Mouse (Mus musculus) limb, embryonic 15.5 days (tissue): Measurements from ENCODE around the gene St3gal5. TPM values are rescaled to one million over a fixed set of nuclear protein-coding genes. Genes with fewer than 3 reads are reported as not detected.

Experiments
- ATAC-seq: fragments of 200-750 bp; cut with Nextera tagmentation; 2 replicates; pipeline ENCODE4 v1.8.0; 2017; ENCODE audit warnings: low read depth, moderate TSS enrichment; ENCODE audit not compliant: insufficient number of reproducible peaks, low FRiP score, low TSS enrichment
- H3K27ac ChIP-seq: fragments of 300-500 bp; sonication (generic); 2 replicates; pipeline ENCODE4 v1.5.1; 2015; ENCODE audit warnings: moderate library complexity, mild to moderate bottlenecking, inconsistent platforms
- H3K27me3 ChIP-seq: fragments of 300-500 bp; sonication (generic); 2 replicates; pipeline ENCODE4 v1.6.1; 2015; ENCODE audit warnings: inconsistent platforms
- H3K36me3 ChIP-seq: fragments of 300-500 bp; sonication (generic); 2 replicates; pipeline ENCODE4 v1.6.1; 2015; ENCODE audit warnings: inconsistent platforms
- H3K4me1 ChIP-seq: fragments of 300-500 bp; sonication (generic); 2 replicates; pipeline ENCODE4 v1.6.1; 2015; ENCODE audit warnings: inconsistent platforms
- H3K4me2 ChIP-seq: fragments of 300-500 bp; sonication (generic); 2 replicates; pipeline ENCODE4 v1.6.1; 2015; ENCODE audit warnings: mild to moderate bottlenecking, inconsistent platforms
- H3K4me3 ChIP-seq: fragments of 300-500 bp; sonication (generic); 2 replicates; pipeline ENCODE4 v1.5.1; 2015; ENCODE audit warnings: mild to moderate bottlenecking, inconsistent platforms
- H3K9ac ChIP-seq: fragments of 300-500 bp; sonication (generic); 2 replicates; pipeline ENCODE4 v1.6.1; 2015; ENCODE audit warnings: inconsistent platforms
- H3K9me3 ChIP-seq: fragments of 300-500 bp; sonication (generic); 2 replicates; pipeline ENCODE4 v1.6.1; 2016; ENCODE audit warnings: inconsistent platforms
- WGBS: fragments of 180-500 bp; shearing (Covaris S2); methylation state at CpG from one replicate; pipeline ENCODE4 v1.1.7; 2015; 5-methylcytosine and 5-hydroxymethylcytosine counted together
- polyA plus RNA-seq: library from polyadenylated mRNA; unstranded; fragments of >200 nt; fragmentation: Nextera tagmentation; extraction: Ambion mirVana; gene quantifications from 2 replicates; pipeline ENCODE4 v1.2.1, GENCODE M21; 2015

St3gal5 gene
- polyA plus RNA-seq, 1 experiment from 2014 or later, result 31.0 TPM

- Histone ChIP-seq H3K4me1 (no peaks in the 10 kb centered on the region), H3K9me3 (no peaks in the 10 kb centered on the region), H3K27ac (no peak overlapping the region), H3K4me2 (no peak overlapping the region), H3K9ac (no peak overlapping the region), H3K27me3 (no peaks in the 10 kb centered on the region), H3K4me3 (no peak overlapping the region), H3K36me3 (no peaks in the 10 kb centered on the region)
- 80% methylated on average over 5 of the region's 5 CpGs for WGBS
- ATAC-seq, result no peak
Measured at GRCm38 (mm10) chr6:72176004-72176403, 78.6 kb downstream of the St3gal5 start.

- no peak for ATAC-seq
- no peak overlapping the region for H3K4me2 ChIP-seq
- no peaks in the 10 kb centered on the region for H3K27me3 ChIP-seq
- no peaks in the 10 kb centered on the region for H3K36me3 ChIP-seq
- no peak overlapping the region for H3K9ac ChIP-seq
- no peak overlapping the region for H3K4me3 ChIP-seq
- no peaks in the 10 kb centered on the region for H3K9me3 ChIP-seq
- H3K27ac ChIP-seq, result no peak overlapping the region
- no peaks in the 10 kb centered on the region for H3K4me1 ChIP-seq
- 74% methylated on average over 3 of the region's 3 CpGs for WGBS
Measured at GRCm38 (mm10) chr6:72177417-72177816, 80.0 kb downstream of the St3gal5 start.

- no peak overlapping the region for H3K4me2 ChIP-seq
- H3K9me3 ChIP-seq, result no peaks in the 10 kb centered on the region
- H3K9ac ChIP-seq, result no peak overlapping the region
- no peaks in the 10 kb centered on the region for H3K27me3 ChIP-seq
- WGBS, result 88% methylated on average over 3 of the region's 3 CpGs
- no peak overlapping the region for H3K27ac ChIP-seq
- H3K36me3 ChIP-seq, result no peaks in the 10 kb centered on the region
- H3K4me1 ChIP-seq, result no peaks in the 10 kb centered on the region
- H3K4me3 ChIP-seq, result no peak overlapping the region
- ATAC-seq, result no peak
Measured at GRCm38 (mm10) chr6:72179006-72179405, 81.6 kb downstream of the St3gal5 start.

GRCm38 (mm10) chr6:72179562-72180502 is 82.4 kb downstream of the St3gal5 start:
- Histone ChIP-seq H3K9ac (no peak overlapping the region), H3K36me3 (no peaks in the 10 kb centered on the region), H3K9me3 (no peaks in the 10 kb centered on the region), H3K27ac (no peak overlapping the region), H3K4me2 (no peak overlapping the region), H3K27me3 (no peaks in the 10 kb centered on the region), H3K4me3 (no peak overlapping the region), H3K4me1 (no peaks in the 10 kb centered on the region)
- ATAC-seq, result no peak
- 80% methylated on average over 12 of the region's 12 CpGs for WGBS

GRCm38 (mm10) chr6:72184576-72184975 is 87.2 kb downstream of the St3gal5 start:
- Histone ChIP-seq H3K9ac (no peak overlapping the region), H3K9me3 (no peaks in the 10 kb centered on the region), H3K4me2 (no peak overlapping the region), H3K36me3 (no peaks in the 10 kb centered on the region), H3K27ac (no peak overlapping the region), H3K27me3 (no peaks in the 10 kb centered on the region), H3K4me3 (no peak overlapping the region), H3K4me1 (peaks cover 29% of the 10 kb centered on the region)
- WGBS, result 86% methylated on average over 5 of the region's 5 CpGs
- ATAC-seq, result no peak

- Histone ChIP-seq H3K9me3 (no peaks in the 10 kb centered on the region), H3K9ac (no peak overlapping the region), H3K4me3 (no peak overlapping the region), H3K4me2 (no peak overlapping the region), H3K4me1 (peaks cover 43% of the 10 kb centered on the region), H3K36me3 (no peaks in the 10 kb centered on the region), H3K27ac (no peak overlapping the region), H3K27me3 (no peaks in the 10 kb centered on the region)
- 3% methylated on average over 6 of the region's 6 CpGs for WGBS
- no peak for ATAC-seq
Measured at GRCm38 (mm10) chr6:72185893-72186490, 88.6 kb downstream of the St3gal5 start.

- 67% methylated on average over 6 of the region's 6 CpGs for WGBS
- H3K9ac ChIP-seq, result no peak overlapping the region
- no peak overlapping the region for H3K27ac ChIP-seq
- no peak for ATAC-seq
- H3K36me3 ChIP-seq, result no peaks in the 10 kb centered on the region
- H3K27me3 ChIP-seq, result no peaks in the 10 kb centered on the region
- peaks cover 45% of the 10 kb centered on the region for H3K4me1 ChIP-seq
- H3K9me3 ChIP-seq, result no peaks in the 10 kb centered on the region
- no peak overlapping the region for H3K4me2 ChIP-seq
- no peak overlapping the region for H3K4me3 ChIP-seq
Measured at GRCm38 (mm10) chr6:72186809-72187208, 89.4 kb downstream of the St3gal5 start.

GRCm38 (mm10) chr6:72189061-72189863 is 91.9 kb downstream of the St3gal5 start:
- WGBS, result 3% methylated on average over 29 of the region's 29 CpGs
- no peak overlapping the region for H3K9ac ChIP-seq

GRCm38 (mm10) chr6:72190120-72190519 is 92.7 kb downstream of the St3gal5 start:
- WGBS, result 23% methylated on average over 6 of the region's 6 CpGs
- ATAC-seq, result no peak
- no peak overlapping the region for H3K27ac ChIP-seq
- peaks cover 45% of the 10 kb centered on the region for H3K4me1 ChIP-seq
- no peak overlapping the region for H3K4me3 ChIP-seq
- no peaks in the 10 kb centered on the region for H3K27me3 ChIP-seq
- no peaks in the 10 kb centered on the region for H3K9me3 ChIP-seq
- H3K36me3 ChIP-seq, result no peaks in the 10 kb centered on the region
- H3K9ac ChIP-seq, result no peak overlapping the region
- H3K4me2 ChIP-seq, result no peak overlapping the region

More at GRCm38 (mm10) chr6:72189061-72189863, 91.9 kb downstream of the St3gal5 start:
- Histone ChIP-seq H3K4me1 (peaks cover 45% of the 10 kb centered on the region), H3K36me3 (no peaks in the 10 kb centered on the region), H3K4me2 (peak overlapping the region; percentile 54), H3K4me3 (peak overlapping the region; percentile 23), H3K27ac (peak overlapping the region; percentile 84), H3K9me3 (no peaks in the 10 kb centered on the region), H3K27me3 (no peaks in the 10 kb centered on the region)
- peak; percentile 73 for ATAC-seq

- Histone ChIP-seq H3K9ac (no peak overlapping the region; the same call in 1 of the 2 replicates), H3K4me2 (no peak overlapping the region), H3K9me3 (no peaks in the 10 kb centered on the region), H3K4me1 (peaks cover 45% of the 10 kb centered on the region), H3K36me3 (no peaks in the 10 kb centered on the region), H3K27ac (no peak overlapping the region), H3K4me3 (no peak overlapping the region), H3K27me3 (no peaks in the 10 kb centered on the region)
- 43% methylated on average over 5 of the region's 5 CpGs for WGBS
- no peak for ATAC-seq
Measured at GRCm38 (mm10) chr6:72190577-72190976, 93.2 kb downstream of the St3gal5 start.

- WGBS, result 63% methylated on average over 3 of the region's 3 CpGs
Measured at GRCm38 (mm10) chr6:72196660-72197059, 99.3 kb downstream of the St3gal5 start.

More at GRCm38 (mm10) chr6:72196660-72197059, 99.3 kb downstream of the St3gal5 start:
- no peak overlapping the region for H3K27ac ChIP-seq
- no peak overlapping the region for H3K4me3 ChIP-seq
- no peak overlapping the region for H3K9ac ChIP-seq
- peaks cover 16% of the 10 kb centered on the region for H3K4me1 ChIP-seq
- ATAC-seq, result 0 out of 2 replicates have a peak, but pooled peaks have one; percentile 49
- H3K27me3 ChIP-seq, result no peaks in the 10 kb centered on the region
- no peaks in the 10 kb centered on the region for H3K36me3 ChIP-seq
- H3K4me2 ChIP-seq, result no peak overlapping the region
- no peaks in the 10 kb centered on the region for H3K9me3 ChIP-seq
